Mouse (Mus musculus): Measurements from ENCODE around the gene Tnfaip8l2. TPM values are rescaled to one million over a fixed set of nuclear protein-coding genes. Genes with fewer than 3 reads are reported as not detected.
"Not testable (repeated sequence)": the region's sequence is repeated elsewhere in the genome, so short reads cannot be mapped to it uniquely, and the experiment has no call there.

Gene Tnfaip8l2
- polyA plus RNA-seq, 1 experiment from 2014 or later = 2.1 TPM

DNA sequence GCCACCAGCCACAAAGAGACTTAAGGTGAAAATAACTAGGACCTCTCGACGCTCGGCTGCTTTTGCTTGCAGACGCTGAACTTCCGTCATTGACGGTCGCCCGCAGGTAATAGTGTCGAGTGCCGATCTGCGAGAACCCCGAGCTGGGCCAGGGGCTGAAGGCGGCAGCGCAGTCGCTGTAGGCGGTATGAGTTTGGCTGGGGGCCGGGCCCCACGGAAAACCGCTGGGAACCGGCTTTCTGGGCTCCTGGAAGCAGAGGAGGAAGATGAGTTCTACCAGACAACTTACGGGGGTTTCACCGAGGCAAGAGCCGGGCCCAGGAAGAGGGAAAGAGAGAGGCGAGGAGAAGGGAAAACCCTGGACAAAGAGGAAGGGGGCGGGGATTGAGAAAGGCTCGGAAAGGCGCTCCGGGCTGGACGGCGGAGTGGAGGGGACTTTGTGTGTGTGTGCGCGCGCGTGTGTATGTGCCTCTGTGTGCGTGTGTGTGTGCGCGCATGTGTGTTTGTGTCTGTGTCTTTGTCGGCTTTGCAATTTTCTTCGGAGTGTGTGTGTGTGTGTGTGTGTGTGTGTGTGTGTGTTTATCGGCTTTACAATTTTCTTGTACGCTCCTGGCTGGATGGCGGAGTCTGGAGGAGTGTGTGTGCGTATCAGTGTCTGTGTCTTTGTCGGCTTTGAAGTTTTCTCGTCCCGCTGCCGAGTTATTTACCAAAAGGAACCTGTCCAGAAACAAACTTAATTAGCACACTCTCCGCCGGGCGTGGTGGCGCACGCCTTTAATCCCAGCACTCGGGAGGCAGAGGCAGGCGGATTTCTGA is 31.0 kb downstream of the Tnfaip8l2 start, which contains the start of gene Vps72:
Gene Vps72 (plus strand): TSS at position 112 of the 816 bp plus-strand sequence.
- Histone ChIP-seq H3K36me3 (ENCODE audit: control insufficient read depth, insufficient read depth, low read length) (peaks cover 12% of the 10 kb centered on the region), H3K27me3 (ENCODE audit: control insufficient read depth, insufficient read depth, low read length) (no peaks in the 10 kb centered on the region), H3K27ac (ENCODE audit: low read depth, low read length) (peak within 1 kb of the TSS; percentile 97), H3K9ac (ENCODE audit: low read depth, low read length) (peak within 1 kb of the TSS; percentile 87), H3K4me2 (replicated peaks; ENCODE audit: low read depth, low read length) (peak within 1 kb of the TSS; percentile 32), H3K9me3 (ENCODE audit: control insufficient read depth, low read length) (no peaks in the 10 kb centered on the region), H3K4me3 (ENCODE audit: low read length) (peak within 1 kb of the TSS; percentile 72), H3K4me1 (ENCODE audit: control insufficient read depth, insufficient read depth, low read length) (peaks cover 4% of the 10 kb centered on the region; the same call in 1 of the 2 replicates)
- WGBS = 0% methylated on average over 51 of the region's 54 CpGs
- ATAC-seq (ENCODE audit: low FRiP score, low TSS enrichment) = peak; percentile 73

DNA sequence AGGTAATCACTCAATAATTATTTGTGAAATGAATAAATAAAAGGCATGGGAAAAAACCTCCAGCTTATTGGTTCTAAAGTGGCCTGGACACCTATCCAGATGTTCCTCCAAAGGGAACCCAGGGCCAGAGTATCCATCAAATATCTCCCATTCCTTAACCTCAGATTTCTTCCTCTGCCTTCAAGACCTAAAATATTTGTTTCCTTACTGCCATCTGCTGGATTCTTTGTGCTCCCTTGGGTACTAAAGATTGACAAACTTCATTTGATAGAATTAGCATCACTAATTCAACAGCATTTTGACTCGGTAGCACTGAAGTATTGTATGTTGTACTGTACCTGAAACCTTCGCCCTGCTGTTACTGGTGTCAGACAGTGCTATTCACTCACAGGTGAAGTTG is 34.3 kb downstream of the Tnfaip8l2 start:
- Histone ChIP-seq H3K4me1 (ENCODE audit: control insufficient read depth, insufficient read depth, low read length) (peaks cover 12% of the 10 kb centered on the region), H3K4me2 (replicated peaks; ENCODE audit: low read depth, low read length) (no peak overlapping the region), H3K27ac (ENCODE audit: low read depth, low read length) (no peak overlapping the region), H3K36me3 (ENCODE audit: control insufficient read depth, insufficient read depth, low read length) (peaks cover 3% of the 10 kb centered on the region; the same call in 1 of the 2 replicates), H3K9ac (ENCODE audit: low read depth, low read length) (no peak overlapping the region), H3K4me3 (ENCODE audit: low read length) (no peak overlapping the region), H3K9me3 (ENCODE audit: control insufficient read depth, low read length) (no peaks in the 10 kb centered on the region), H3K27me3 (ENCODE audit: control insufficient read depth, insufficient read depth, low read length) (no peaks in the 10 kb centered on the region)
- WGBS = 79% methylated on average over 2 of the region's 2 CpGs
- no peak for ATAC-seq (ENCODE audit: low FRiP score, low TSS enrichment)

DNA sequence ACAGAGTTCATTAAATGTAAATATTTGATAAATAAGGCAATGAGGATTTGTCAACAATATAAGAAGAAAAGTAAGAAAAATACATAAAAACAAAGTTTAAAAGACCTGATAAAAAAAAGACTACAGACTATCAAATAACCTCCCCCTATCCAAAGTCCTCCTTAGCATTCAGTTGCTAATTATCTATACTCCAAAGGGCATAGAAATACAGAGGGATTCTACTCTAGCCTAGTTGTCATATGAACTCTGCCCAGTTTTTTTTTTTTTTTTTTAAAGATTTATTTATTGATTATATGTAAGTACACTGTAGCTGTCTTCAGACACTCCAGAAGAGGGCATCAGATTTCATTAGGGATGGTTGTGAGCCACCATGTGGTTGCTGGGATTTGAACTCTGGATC is 34.9 kb downstream of the Tnfaip8l2 start:
- H3K9me3 ChIP-seq (ENCODE audit: control insufficient read depth, low read length); ATAC-seq (ENCODE audit: low FRiP score, low TSS enrichment); H3K27me3 ChIP-seq (ENCODE audit: control insufficient read depth, insufficient read depth, low read length); H3K36me3 ChIP-seq (ENCODE audit: control insufficient read depth, insufficient read depth, low read length); H3K27ac ChIP-seq (ENCODE audit: low read depth, low read length): not testable (repeated sequence)
- peak overlapping the region; percentile 61 for H3K4me2 ChIP-seq (replicated peaks; ENCODE audit: low read depth, low read length)
- H3K4me3 ChIP-seq (ENCODE audit: low read length) = peak overlapping the region; percentile 98
- H3K4me1 ChIP-seq (ENCODE audit: control insufficient read depth, insufficient read depth, low read length) = peaks cover 11% of the 10 kb centered on the region
- 0 out of 2 replicates have a peak overlapping the region, but pooled peaks have one; percentile 45 for H3K9ac ChIP-seq (ENCODE audit: low read depth, low read length)

DNA sequence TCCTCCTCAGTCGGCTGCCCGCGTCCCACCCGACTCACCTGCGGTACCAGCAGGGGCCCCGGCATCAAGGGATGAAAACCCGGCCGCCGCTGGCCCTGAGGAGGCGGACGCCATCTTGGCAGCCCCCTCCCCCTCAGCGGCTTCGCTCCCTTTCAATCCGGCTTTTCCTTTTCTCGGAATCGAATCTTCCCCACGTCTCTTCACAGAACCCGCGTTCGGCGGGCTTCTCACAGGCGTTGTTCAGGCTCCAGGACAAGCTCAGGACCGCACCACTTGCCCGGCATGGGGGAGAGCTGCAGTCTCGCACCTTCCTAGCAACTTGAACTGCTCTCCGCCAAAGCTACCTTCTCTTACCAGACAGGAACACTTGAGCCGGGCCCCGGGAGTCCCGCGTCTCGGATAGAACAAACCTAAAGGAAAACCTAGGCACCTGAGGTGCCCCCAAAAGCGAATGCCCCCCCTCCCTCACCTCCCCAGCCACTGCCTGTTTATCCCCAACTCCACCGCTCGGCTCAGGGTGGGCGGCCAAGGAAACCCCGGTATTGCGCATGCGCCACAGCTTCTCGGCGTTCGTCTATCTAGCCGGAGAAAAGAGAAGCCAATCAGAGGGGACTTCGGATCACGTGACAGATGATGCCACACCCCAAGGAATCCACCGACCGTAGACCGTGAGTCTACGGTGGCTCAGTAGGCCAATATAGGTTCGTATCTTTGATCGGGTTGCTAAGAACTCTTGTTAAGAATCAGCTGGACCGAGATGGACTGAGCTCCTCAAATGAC is 35.6 kb downstream of the Tnfaip8l2 start, which contains the start of gene Pip5k1a:
Gene Pip5k1a (minus strand): TSS at position 593 of the 780 bp plus-strand sequence.
- Histone ChIP-seq H3K9me3 (ENCODE audit: control insufficient read depth, low read length) (no peaks in the 10 kb centered on the region), H3K9ac (ENCODE audit: low read depth, low read length) (peak within 1 kb of the TSS; percentile 89), H3K4me1 (ENCODE audit: control insufficient read depth, insufficient read depth, low read length) (peaks cover 8% of the 10 kb centered on the region), H3K27me3 (ENCODE audit: control insufficient read depth, insufficient read depth, low read length) (no peaks in the 10 kb centered on the region), H3K36me3 (ENCODE audit: control insufficient read depth, insufficient read depth, low read length) (peaks cover 3% of the 10 kb centered on the region; the same call in 1 of the 2 replicates), H3K27ac (ENCODE audit: low read depth, low read length) (peak within 1 kb of the TSS; percentile 68), H3K4me3 (ENCODE audit: low read length) (peak within 1 kb of the TSS; percentile 98), H3K4me2 (replicated peaks; ENCODE audit: low read depth, low read length) (peak within 1 kb of the TSS; percentile 77)
- under 1% methylated on average over 51 of the region's 51 CpGs for WGBS
- ATAC-seq (ENCODE audit: low FRiP score, low TSS enrichment) = peak; percentile 91

DNA sequence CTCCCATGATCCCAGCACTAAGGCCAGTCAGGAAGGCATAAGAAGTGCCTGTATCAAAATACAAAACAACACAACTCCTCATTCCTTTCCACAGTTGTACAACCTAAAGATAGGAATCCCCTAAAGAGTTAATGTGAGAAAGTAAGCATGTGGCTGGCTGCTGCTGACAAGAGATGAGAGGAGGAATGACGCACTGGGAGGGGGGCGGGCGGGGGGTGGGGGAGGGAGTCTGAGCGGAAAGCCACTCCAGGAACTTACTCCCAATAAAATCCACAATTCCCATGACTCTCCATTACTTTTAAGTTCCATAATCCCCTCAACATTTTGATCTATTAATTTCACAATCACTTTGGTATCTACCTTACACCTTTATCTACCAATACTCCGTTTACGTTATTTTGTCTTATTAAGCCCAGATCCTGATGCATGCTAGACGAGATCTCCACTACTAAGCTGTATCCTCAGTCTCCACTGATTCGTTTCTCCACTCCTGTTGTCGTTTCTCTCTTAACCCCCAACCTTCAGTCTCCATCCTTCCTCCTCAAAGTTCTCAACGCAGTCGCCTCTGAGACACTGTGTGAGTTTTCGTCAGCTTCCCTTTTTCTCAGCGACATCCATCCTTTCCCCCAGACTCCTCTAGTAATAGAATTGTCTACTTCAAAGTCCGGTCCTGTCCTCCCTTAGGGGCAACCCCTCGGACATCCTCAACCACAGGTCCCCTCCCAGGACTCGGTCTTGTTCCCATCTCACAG is 36.4 kb downstream of the Tnfaip8l2 start:
- peak overlapping the region; percentile 77 for H3K4me2 ChIP-seq (replicated peaks; ENCODE audit: low read depth, low read length)
- 0% methylated on average over 16 of the region's 16 CpGs for WGBS
- H3K4me1 ChIP-seq (ENCODE audit: control insufficient read depth, insufficient read depth, low read length) = peaks cover 8% of the 10 kb centered on the region
- peaks cover 4% of the 10 kb centered on the region; the same call in 1 of the 2 replicates for H3K36me3 ChIP-seq (ENCODE audit: control insufficient read depth, insufficient read depth, low read length)
- peak overlapping the region; percentile 89 for H3K9ac ChIP-seq (ENCODE audit: low read depth, low read length)
- H3K4me3 ChIP-seq (ENCODE audit: low read length) = peak overlapping the region; percentile 98
- peak overlapping the region; percentile 68; the same call in 1 of the 2 replicates for H3K27ac ChIP-seq (ENCODE audit: low read depth, low read length)
- no peaks in the 10 kb centered on the region for H3K9me3 ChIP-seq (ENCODE audit: control insufficient read depth, low read length)
- no peaks in the 10 kb centered on the region for H3K27me3 ChIP-seq (ENCODE audit: control insufficient read depth, insufficient read depth, low read length)
- no peak for ATAC-seq (ENCODE audit: low FRiP score, low TSS enrichment)

DNA sequence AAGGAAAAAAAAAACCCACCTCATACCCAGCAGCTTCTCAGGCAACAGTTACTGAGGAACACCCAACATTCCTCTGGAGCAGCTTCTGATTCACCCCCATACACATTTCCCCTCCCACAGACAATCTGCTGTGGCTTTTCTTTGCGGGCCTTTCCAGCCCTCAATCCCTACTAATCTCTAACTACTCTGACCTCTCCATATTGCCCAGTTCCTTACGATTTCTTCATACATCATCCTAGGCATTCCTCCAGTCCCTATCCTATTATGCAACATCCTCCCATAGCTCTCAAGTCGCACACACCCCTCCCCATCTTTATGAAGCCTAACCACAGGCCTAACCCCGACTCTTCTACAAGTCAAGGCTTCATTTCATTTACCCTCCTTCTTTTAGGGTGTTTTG is 37.0 kb downstream of the Tnfaip8l2 start:
- Histone ChIP-seq H3K4me1 (ENCODE audit: control insufficient read depth, insufficient read depth, low read length) (peaks cover 8% of the 10 kb centered on the region), H3K27ac (ENCODE audit: low read depth, low read length) (no peak overlapping the region), H3K4me2 (replicated peaks; ENCODE audit: low read depth, low read length) (peak overlapping the region; percentile 77), H3K9me3 (ENCODE audit: control insufficient read depth, low read length) (no peaks in the 10 kb centered on the region), H3K27me3 (ENCODE audit: control insufficient read depth, insufficient read depth, low read length) (no peaks in the 10 kb centered on the region), H3K4me3 (ENCODE audit: low read length) (peak overlapping the region; percentile 98), H3K36me3 (ENCODE audit: control insufficient read depth, insufficient read depth, low read length) (peaks cover 5% of the 10 kb centered on the region; the same call in 1 of the 2 replicates), H3K9ac (ENCODE audit: low read depth, low read length) (peak overlapping the region; percentile 89; the same call in 1 of the 2 replicates)
- 65% methylated on average over 4 of the region's 4 CpGs for WGBS
- no peak for ATAC-seq (ENCODE audit: low FRiP score, low TSS enrichment)

DNA sequence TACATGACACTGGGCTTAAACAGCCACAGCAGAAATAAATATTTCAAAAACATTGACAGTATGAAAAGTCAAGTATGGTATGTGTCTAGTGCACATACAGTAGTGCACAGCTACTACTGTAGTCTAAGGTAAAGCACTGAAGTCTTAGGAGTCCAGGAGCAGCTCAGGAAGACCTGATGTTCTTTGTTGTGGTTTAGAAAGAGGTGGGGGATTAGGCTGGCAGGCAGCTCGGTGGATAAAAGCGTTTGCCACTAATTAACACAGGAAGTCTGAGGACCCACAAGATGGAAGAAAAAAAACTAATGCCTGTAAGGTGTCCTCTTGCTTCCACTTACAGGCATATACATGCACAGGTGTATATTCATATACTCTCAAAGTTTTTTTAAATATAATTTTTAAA is 41.3 kb downstream of the Tnfaip8l2 start:
- Histone ChIP-seq H3K27me3 (ENCODE audit: control insufficient read depth, insufficient read depth, low read length) (no peaks in the 10 kb centered on the region), H3K4me2 (replicated peaks; ENCODE audit: low read depth, low read length) (no peak overlapping the region), H3K36me3 (ENCODE audit: control insufficient read depth, insufficient read depth, low read length) (peaks cover 9% of the 10 kb centered on the region; the same call in 1 of the 2 replicates), H3K4me1 (ENCODE audit: control insufficient read depth, insufficient read depth, low read length) (peaks cover 8% of the 10 kb centered on the region), H3K9ac (ENCODE audit: low read depth, low read length) (no peak overlapping the region), H3K4me3 (ENCODE audit: low read length) (no peak overlapping the region), H3K9me3 (ENCODE audit: control insufficient read depth, low read length) (no peaks in the 10 kb centered on the region), H3K27ac (ENCODE audit: low read depth, low read length) (no peak overlapping the region)
- ATAC-seq (ENCODE audit: low FRiP score, low TSS enrichment) = no peak
- 31% methylated on average over 2 of the region's 2 CpGs for WGBS
